Mouse (Mus musculus) kidney, postnatal 10 days (tissue): ENCODE measurements around the gene Cenpx.

Experiments used
- DNase-seq: peaks from one replicate; pipeline ENCODE4 v3.0.0; 2021; ENCODE audit warnings: mixed read lengths

The Cenpx gene

DNA sequence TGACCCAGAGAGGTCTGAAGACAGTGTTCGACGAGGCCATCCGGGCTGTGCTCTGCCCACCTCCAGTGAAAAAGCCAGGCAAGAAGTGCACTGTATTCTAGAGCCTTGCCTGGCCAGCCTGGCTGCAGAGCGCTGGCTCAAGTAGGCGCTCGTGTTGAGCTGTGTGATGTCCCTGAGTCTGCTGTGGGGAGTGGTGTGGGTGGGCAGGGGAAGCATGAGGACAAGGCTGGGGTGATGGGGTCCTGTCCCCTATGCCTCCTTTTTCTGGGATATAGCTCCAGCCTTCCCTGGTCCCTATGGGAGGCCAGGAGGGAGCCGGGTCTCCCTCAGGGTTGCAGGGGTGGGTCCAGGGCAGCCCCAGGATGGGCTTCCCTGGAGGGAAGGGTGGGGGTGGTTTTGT lies 10.0 kb upstream of the Cenpx start:
- no peak for DNase-seq

DNA sequence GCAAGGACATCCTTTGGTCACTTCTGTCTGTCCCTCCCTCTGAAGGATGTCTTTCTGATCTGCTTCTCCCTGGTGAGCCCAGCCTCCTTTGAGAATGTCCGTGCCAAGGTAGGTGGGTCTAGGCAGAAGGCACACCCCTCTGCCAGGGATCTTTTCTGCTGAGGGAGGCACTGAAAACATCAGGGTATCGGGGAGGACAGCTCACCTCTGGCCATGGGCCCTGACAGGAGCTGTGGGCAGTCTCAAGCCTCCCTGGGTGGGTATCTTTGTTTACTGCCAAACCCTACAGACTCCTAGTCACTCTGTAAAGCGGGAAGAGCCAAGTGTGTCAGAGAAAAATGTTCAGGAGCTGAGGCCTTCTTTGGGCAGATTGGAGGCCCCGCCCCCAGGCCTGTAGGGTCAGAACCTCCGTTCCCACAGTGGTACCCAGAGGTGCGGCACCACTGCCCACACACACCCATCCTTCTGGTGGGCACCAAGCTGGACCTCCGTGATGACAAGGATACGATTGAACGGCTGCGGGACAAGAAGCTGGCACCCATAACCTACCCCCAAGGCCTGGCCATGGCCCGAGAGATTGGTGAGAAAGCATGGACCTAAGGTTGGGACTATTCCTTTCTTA lies 9.3 kb upstream of the Cenpx start:
- peak; percentile 57 for DNase-seq

DNA sequence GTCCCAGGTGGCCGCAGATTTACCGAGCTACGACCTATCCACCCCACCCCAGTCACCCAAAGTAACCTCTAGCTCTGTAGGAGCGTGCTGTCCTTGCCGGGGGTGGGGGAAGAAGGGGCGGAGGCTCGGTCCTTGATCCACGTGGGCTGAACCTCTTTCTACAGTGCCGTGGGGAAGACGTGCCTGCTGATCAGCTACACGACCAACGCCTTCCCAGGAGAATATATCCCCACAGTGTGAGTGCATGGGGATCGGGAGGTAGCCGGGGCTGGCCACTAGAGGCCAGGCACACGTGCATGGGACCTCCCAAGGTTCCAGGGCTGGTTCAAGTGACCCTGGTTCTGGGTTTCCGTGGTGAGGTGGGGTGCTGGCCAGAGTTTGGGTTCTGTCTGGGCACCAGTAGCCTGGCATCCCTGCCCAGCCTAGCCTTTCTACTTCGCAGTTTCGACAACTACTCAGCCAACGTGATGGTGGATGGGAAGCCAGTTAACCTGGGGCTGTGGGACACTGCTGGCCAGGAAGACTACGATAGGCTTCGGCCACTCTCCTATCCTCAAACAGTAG lies 8.6 kb upstream of the Cenpx start:
- no peak for DNase-seq

DNA sequence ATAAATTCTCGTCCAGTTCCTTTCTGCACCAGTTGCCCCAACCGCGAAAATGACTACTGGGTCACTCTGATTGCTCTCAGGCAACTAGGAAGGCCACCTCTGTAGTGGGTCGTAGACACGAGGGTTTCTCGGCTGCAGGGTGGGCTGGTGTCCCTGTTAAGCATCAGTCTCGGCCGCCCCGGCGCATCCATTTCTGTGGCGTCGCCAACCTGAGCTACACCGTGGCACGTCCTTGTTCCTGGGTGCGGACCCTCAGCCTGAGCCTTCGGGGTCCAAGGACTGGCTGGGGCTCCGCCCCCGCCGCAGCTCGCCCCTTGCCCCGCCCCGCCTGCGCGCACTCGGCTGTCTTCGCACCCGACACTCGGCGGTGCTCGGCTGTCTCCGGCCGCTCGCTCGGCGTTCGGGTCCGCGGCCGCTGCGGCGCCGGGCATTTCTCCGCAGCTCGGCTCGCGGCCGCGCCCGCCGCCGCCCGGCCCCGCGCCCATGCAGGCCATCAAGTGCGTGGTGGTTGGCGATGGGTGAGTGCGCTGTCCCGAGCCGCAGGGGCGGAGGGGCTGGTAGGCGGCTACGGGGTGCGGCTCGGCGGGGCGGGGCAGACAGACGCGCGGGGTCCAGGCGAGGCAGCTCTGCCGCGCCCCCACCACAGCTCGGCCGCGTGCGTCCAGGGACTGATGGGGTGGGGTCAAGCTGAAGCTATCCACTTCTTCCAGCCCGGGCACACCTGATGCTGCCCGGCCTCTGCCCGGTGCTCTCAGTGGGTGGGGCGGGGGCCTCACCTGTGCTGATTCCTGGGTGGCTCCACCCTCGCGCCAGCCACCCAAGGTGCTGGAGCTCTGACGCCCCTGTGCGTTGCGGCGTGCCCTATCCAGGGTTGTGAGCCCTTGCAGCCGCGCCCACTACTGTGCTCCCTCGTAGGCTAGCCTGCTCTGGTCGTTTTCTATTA lies 7.9 kb upstream of the Cenpx start, which contains the start of gene Rac3:
Gene Rac3, plus strand, starts transcription at position 347 of the 943 bp plus-strand sequence.
- DNase-seq, result peak; percentile 88

DNA sequence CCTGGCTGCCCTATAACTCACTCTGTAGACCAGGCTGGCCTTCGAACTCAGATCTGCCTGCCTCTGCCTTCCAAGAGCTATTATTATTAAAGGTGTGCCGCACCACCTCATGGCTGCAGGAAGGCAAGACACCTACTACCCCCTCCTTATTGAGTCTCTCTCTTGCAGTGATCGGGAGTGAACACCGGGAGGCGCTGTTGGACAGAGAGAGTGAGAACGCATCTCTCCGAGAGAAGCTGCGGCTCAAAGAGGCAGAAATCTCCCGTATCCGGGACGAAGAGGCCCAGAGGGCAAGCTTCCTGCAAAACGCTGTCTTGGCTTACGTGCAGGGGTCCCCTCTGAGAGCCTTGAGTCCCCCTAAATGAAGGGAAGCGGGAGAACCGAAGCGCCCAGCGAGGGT lies 6.9 kb upstream of the Cenpx start:
- DNase-seq, result peak; percentile 95

DNA sequence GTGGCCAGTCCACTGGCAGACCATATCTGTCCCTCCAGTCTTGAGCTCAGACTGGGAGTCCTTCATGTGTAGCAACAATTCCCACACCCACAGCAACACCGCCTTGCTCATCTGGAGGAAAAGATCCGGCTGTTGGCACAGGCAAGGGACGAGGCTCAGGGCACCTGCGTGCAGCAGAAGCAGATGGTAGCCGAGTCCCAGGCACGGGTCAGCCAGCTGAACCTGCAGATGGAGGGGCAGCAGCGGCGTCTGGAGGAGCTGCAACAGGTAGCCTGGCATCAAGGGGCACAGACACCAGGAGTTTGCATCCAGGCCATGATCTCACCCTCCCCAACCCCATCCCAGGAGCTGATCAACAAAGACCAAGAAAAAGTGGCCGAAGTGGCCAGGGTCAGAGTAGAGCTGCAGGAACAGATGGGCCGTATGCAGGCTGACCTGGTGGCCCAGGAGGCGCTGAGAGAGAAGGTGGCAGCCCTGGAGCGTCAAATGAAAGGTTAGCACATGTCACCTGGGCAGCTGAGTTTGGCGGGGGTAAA lies 6.4 kb upstream of the Cenpx start:
- DNase-seq, result no peak

DNA sequence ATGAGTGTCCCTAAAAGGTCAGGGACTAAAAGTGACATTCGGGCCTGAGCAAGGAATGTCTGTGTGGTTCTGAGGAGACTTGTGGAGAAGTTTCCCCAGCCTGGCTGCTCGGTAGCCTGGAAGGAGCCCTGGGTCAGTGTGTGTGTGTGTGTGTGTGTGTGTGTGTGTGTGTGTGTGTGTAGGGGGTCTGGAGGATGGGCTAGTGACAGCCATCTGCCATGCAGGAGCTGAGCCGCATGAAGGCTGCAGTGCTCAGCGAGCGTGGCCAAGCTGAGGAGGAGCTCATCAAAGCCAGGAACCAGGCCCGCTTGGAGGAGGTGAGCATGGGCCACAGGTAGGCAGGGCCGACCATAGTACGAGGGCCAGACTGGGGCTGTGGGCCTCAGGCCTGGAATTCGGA lies 5.7 kb upstream of the Cenpx start:
- no peak for DNase-seq

DNA sequence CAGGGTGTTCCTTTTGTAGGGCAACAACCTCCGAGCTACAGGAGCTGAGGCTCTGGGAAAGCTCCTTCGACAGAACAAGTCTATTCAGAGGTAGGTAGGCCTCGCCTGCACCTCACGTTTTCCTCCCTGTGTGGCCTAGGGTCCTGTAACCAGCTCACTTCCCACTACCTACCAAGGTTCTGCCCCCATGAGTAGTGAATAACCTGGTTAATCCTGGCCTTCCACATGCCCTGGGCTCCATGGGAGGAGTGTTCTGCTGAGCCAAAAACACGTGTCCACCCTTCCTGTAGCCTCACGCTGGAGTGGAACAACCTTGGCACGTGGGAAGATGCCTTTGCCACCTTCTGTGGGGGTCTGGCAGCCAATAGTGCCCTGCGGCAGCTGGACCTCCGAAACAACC lies 1.6 kb upstream of the Cenpx start:
- DNase-seq, result no peak

DNA sequence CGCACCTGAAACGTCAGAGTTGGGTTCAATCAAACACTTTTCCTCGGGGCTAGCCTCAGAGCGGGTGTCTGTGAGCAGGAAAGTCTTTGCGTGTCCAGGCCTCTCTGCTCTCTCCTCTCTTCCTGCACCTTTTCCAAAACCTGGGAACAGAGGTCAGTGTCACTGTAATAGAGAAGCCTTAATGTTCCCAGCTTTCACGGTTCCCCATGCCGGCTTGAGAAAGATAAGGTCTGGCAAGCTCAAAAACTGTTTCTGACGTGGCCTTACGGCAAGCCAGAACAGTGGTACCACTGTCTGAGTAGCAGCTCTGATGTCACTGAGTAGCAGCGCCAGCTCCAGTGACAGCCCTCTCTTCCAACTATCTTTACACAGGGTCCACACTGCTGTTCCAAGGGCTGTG lies 1.0 kb upstream of the Cenpx start:
- no peak for DNase-seq

DNA sequence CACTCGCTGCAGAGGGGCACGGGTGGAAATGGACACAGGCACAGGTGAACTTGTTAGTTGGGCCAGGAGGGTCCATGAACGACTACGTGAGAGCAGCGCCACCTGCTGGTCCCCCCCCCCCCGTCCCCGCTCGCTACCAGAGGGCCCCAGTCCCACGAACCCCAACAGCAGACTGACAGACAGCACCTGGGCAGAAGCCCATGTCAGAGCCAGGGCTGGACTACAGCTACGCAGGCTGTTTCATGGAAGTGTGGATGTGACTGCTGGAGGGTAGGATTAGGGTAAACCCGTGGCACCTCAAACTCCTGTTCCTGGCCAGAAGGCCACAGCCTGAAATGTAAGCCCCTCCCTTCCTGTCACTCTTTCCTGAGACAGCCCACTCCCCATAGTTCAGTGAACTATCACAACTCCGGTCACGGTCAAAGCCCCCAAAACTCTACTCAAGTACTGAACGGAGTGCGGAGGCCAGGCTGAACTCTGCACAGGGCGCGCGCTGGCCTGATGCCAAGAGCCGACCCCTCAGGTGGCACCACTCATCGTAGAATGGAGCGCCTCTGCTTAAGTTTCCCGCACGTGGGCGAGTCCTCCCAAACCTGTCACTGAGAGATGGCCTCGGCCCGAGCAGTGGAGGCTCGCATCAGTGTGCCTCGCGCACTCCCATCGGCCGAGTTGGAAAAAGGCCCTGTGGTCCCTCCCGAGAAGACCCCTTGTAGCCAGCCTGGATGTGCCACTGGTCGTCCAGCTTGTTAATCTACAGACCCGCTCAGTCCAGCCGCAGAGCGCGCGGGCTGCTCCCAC lies 568 bp downstream of the Cenpx start:
- DNase-seq, result peak; percentile 77

DNA sequence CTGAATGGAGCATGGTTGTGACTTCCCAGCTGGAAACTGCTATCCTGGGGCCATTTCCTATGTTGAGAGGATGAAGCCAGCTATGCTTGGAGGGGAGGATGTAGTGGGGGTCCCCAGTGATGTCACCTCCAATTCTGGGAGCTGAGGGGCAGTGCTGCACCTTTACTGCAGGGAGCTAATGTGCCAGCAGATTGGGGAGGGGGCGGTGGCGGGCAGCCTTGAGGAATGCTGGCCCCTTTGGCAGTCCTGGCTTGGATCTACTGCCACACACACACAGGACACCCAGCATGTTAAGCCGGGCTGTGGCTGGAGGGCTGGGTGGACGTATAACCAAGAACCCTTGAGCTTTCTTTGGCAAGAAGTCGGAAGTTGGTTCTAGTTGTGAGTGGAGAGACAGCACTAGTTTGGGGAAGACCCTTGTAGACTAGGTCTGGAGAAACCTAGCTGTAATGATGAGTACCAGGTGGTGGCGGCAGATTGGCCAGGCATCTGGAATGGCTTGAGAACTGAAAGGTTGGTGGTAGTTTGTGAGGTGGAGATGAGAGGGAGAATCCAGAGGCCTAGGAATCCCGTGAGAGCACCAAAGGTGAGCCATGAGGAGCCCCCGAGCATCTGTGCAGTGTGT lies 1.4 kb downstream of the Cenpx start:
- no peak for DNase-seq

DNA sequence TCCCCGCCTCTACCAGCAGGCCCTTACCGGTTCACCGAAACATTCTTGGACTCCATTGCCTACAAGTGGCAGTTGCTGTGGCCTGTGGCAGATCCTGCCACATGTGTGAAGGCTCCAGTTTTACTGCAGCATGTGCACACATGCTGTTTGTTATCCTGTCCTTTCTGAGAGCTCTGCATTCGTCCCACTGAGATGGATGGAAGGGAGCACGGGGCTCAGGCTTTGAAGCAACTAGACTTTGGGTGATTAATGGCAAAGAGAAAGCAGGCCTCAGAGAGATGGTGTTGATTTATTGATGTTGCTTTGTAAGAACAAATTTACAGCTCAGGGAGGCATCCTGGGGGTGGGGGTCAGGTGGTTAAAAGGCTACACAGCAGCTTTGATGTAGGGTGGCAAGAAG lies 2.9 kb downstream of the Cenpx start:
- DNase-seq, result no peak

DNA sequence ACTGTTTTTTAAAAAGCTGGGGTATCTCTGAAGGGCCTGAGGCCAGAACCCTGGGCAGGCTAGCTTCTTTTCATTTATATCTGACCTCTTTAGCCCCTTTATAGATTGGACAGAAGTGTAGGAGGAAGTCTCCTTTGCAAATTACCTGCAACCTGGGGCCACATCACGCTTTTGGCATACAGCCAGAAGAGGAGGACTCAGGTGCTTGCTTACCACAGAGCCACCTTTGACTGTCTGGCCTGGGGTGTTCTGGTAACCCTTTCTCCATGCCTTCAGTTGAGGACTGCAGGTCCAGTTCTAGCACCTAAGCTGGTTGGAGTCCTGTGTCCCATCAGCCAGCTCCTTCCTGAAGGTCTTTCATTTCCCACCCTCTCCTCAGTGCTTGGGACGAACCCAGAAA lies 4.0 kb downstream of the Cenpx start:
- DNase-seq, result no peak

DNA sequence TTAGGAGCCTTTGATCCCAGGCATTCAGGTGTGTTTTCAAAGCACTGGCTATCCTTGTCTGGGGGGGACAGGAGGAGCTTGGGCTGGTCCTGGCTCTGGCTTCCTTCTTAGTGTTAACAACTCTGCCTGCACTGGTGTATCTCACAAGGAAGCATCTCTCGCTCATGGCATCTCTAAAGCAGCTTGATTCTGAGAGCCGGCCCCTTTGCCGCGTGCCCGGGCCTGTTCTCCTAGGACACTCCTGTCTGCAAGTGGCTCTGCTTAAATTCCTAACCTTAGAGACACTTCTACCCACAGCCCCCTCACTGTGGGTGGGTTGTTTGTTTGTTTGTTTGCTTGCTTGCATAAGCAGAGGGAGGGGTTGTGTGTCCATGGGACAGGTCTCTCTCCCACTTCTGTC lies 5.6 kb downstream of the Cenpx start:
- DNase-seq, result no peak

DNA sequence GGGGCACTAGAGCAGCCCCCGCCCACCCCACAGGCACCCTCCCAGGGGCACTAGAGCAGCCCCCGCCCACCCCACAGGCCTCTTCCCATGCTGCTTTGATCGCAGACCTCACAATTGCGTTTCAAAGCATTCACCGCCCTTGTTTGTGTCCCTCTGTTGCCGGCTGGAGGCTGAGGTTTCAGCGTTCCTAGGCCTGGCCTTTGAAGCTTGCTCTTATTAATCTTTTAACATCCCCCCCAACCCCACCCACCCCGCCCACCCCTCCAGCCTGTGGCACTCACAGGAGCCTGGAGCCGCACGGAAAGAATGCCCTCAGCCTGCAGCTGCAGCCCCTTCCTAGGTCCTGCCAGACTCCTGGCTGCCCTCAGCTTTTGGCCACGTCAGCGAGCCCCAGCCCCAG lies 6.3 kb downstream of the Cenpx start:
- no peak for DNase-seq

DNA sequence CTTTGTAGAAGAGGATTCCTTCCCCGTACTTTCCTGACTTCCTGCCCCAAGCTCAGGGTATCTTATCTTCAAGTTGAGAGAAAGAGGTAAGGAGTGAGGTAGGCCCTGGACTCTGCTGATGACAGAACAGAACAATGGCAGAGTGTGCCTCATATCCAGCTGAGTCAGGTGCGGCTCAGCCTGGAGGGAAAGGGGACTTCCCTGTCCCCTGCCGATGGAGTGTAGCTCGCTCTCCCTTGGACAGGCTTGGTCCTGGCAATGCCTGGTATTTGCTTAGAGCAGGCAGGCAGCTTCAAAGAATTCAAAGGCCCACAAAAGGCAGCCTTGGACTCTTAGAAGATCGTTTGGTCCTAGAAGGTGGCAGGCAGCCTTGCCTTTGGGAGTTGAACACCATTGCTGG lies 7.4 kb downstream of the Cenpx start:
- DNase-seq, result no peak

DNA sequence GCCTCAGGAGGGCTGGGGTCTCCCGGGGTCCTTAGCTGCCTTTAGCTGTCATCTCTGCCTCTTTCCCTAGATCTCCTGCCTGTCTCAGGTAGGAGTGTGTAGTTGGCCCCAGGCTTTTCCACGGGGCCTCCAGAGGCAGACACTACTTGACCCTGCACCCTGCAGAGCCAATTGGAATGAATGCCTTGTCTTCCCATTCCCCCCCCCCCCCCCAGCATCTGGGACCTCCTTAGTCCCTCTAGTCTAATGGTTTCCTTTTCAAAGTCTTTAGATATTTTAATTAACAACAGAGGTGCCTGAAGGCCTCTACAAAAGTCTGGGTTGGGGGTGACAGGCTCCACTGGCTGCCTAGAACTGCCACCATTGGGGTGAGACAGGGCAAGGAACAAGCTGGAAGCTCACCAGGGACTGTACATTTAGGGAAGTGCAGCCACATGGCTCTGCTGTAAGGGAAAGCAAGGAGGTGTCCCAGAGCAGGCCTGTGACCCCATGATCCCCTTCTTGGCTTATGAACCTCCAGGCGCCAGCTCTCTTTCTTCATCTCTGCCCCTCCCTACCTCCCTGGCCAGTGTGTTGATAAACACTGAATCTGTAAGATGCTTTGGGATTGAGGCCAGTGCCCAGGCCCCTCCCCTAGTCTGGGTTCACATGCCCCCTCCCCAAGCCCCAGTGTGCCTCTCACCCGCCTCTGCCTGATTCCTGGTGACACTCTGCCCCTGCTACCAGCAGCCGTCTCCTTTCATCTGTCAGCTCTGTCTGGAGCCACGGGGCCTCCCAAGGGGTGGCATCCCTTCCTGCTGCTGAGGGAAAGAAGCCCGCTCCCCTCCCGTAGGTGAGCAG lies 8.8 kb downstream of the Cenpx start:
- DNase-seq, result peak; percentile 8

DNA sequence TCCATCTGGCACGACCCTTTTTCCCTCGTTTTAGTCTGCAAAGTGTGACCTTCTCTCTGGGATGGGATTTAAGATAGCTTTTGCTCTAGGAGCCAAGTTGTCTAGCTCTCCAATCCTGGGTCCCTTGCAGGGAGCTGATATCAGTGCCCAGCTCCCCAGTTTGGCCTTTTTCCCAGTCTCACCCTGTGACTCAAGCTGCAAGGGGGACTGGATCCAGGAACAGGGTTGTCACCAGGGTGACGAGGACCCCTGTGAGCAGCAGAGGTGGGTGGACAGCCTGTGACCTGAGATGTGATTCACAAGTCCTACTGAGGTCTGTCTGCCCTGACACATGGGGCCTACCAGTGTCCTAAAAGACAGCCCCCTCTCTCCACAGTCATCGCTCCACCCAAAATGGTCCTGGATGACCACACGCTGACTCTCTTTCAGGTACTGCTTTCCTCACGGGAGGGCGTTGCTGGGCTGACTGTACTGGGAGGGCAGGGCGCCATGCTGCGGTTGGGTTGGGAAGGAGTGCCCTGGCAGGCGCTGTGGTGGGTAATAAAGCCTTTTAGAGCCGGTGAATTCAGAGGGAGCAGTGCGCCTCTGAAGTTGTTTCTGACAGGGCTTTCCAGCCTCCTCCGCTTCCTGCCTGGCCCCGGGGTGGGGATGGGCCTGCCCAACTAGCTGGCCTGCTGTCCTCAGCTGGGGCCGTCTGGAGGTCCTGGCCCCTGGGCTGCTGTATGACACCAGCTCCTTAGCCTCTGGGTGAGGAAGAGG lies 9.7 kb downstream of the Cenpx start:
- DNase-seq, result no peak

DNA sequence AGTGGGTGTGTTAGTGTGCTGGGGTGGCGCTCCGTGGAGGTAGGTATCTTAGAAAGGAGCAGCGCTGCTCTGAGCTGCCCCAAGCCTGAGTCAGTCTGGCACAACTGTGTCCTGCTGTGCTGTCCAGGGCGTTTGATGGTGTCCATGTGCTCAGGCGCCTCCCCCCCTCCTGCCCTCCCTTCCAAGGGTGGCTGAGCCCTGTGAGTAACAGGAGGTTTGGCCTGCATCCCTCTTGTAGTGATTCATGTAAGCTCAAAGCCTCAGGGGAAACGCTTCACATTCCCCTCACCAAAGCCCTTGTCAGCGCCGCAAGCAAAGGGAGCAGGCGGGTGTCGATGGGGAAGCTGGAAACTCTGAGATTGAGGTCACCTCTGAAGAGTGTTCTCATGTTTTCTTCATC lies 15.8 kb downstream of the Cenpx start:
- peak; percentile 58 for DNase-seq

DNA sequence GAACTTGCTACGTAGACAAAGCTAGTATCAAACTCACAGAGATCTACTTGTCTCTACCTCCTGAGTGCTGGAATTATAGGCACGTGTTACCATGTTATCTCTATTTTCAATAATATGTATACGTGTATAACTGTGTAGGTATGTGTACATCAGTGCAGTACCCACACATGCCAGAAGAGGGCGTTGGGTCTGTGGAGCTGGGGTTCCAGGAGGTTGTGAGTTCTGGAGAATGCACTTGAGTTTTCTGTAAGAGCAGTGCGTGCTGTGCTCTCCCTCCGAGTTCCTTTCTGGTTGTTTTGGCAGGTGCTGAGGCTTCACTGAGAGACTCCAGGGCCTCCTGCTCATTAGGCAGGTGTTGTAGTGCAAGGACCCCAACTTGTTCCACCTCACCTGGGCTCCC lies 17.0 kb downstream of the Cenpx start:
- DNase-seq, result no peak

DNA sequence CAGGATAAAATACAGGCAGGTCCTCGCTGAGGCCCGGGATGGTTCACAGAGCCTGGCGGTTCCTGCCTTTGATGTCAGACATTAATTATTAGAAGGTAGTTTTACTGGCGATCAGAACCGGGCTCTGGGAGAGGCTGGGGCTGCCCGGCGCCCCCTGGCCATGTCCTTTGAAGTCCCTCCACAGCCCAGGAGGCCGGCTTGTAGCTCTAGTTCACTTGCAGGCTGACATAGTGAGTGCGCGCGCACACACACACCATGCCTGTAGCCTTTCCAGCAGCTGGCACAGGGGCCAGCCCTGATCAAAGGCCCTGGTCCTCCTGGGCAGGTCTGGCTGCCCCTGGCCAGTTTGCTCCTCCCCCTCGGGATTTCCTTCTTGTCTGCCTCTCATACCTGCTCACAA lies 17.9 kb downstream of the Cenpx start:
- peak; percentile 72 for DNase-seq
